Mouse (Mus musculus): ENCODE data around the gene Tshz2. TPM values are rescaled to one million over a fixed set of nuclear protein-coding genes. Genes with fewer than 3 reads are reported as not detected.

The Tshz2 gene
- polyA plus RNA-seq, 1 experiment from 2014 or later: 7.6 TPM

DNA sequence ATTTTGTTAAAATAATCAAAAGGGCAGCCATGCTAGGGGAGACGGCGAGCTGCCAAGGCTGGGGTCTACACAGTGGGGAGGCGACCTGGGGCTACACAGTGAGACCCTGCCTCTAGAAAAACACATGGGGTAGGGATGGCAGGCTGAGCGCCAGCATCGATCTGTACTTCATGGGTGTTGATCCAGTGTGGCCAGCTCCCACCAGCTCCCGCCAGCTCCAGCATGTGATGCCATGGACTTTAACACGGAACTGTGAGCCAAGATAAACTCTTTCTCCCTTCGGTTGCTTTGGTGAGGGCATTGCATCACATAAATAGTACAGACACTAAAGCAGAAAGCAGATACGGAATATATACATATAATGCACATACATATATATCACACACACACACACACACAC is 462.1 kb downstream of the Tshz2 start:
- Histone ChIP-seq H3K9me3 (replicated peaks) (no peaks in the 10 kb centered on the region), H3K27ac (0 out of 2 replicates have a peak overlapping the region, but pooled peaks have one; percentile 10), H3K27me3 (ENCODE audit: low read depth, poor library complexity, severe bottlenecking) (no peaks in the 10 kb centered on the region), H3K4me3 (no peak overlapping the region), H3K4me1 (peaks cover 19% of the 10 kb centered on the region), H3K36me3 (no peaks in the 10 kb centered on the region)
- WGBS: 95% methylated on average over 9 of the region's 9 CpGs
- no peak for DNase-seq (ENCODE audit: low spot score)

- 5% methylated on average over 12 of the region's 12 CpGs for WGBS
- H3K27ac ChIP-seq: peak overlapping the region; percentile 76
These were observed 468.3 kb downstream of the Tshz2 start for GRCm38 (mm10) chr2:170101132-170101531.

DNA sequence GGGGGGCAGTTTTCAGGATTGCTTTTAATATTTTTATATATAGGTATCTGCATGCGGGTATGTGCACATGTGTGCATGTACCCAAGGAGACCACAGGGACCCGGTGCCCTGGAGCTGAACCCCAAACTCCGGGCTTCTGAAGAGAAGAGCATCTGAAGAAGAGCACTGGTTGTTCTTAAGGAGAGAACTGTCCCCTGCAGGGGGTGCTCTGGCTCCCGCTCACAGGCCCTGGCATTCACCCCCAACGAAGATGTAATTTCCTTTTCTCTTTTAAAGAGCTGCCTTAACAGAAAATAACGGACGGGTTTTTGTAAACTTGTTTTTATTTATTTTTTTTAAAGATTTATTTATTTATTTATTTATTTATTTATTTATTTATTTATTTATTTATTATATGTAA is 469.1 kb downstream of the Tshz2 start:
- peaks cover 14% of the 10 kb centered on the region for H3K36me3 ChIP-seq
- peaks cover 7% of the 10 kb centered on the region; the same call in 1 of the 2 replicates for H3K4me1 ChIP-seq
- H3K9me3 ChIP-seq (replicated peaks): no peaks in the 10 kb centered on the region
- WGBS: 76% methylated on average over 7 of the region's 7 CpGs
- H3K27me3 ChIP-seq (ENCODE audit: low read depth, poor library complexity, severe bottlenecking): no peaks in the 10 kb centered on the region
- no peak for DNase-seq (ENCODE audit: low spot score)
- H3K27ac ChIP-seq: no peak overlapping the region
- H3K4me3 ChIP-seq: no peak overlapping the region

More at GRCm38 (mm10) chr2:170101132-170101531, 468.3 kb downstream of the Tshz2 start:
- H3K4me3 ChIP-seq: no peak overlapping the region
- peaks cover 9% of the 10 kb centered on the region for H3K4me1 ChIP-seq
- peak; percentile 98 for DNase-seq (ENCODE audit: low spot score)
- H3K36me3 ChIP-seq: peaks cover 6% of the 10 kb centered on the region
- H3K9me3 ChIP-seq (replicated peaks): no peaks in the 10 kb centered on the region
- no peaks in the 10 kb centered on the region for H3K27me3 ChIP-seq (ENCODE audit: low read depth, poor library complexity, severe bottlenecking)

DNA sequence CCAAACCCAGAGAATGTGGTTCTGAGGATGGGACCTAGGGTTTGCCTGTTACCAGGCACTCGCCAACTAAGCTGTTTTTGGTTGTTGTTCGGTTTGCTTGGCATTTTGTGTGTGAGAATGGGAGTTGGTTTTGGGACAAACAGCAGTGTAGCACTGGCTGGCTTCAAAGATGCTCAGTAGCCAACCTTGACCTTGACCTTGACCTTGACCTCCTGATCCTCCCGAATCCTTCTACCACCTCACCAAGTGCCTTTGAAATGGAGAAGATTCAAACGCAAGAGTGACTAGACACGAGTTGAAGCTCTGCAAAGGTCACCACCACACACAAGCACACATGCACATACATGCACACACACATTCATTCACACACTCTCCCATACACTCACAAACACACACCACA is 470.5 kb downstream of the Tshz2 start:
- Histone ChIP-seq H3K4me1 (peaks cover 7% of the 10 kb centered on the region; the same call in 1 of the 2 replicates), H3K36me3 (peaks cover 28% of the 10 kb centered on the region), H3K4me3 (no peak overlapping the region), H3K27ac (no peak overlapping the region), H3K9me3 (replicated peaks) (no peaks in the 10 kb centered on the region), H3K27me3 (ENCODE audit: low read depth, poor library complexity, severe bottlenecking) (no peaks in the 10 kb centered on the region)
- 83% methylated on average over 5 of the region's 5 CpGs for WGBS
- no peak for DNase-seq (ENCODE audit: low spot score)

- Histone ChIP-seq H3K4me3 (no peak overlapping the region), H3K9me3 (replicated peaks) (no peaks in the 10 kb centered on the region), H3K27me3 (ENCODE audit: low read depth, poor library complexity, severe bottlenecking) (no peaks in the 10 kb centered on the region), H3K36me3 (peaks cover 32% of the 10 kb centered on the region), H3K4me1 (peaks cover 7% of the 10 kb centered on the region; the same call in 1 of the 2 replicates), H3K27ac (no peak overlapping the region)
- 55% methylated on average over 9 of the region's 9 CpGs for WGBS
- DNase-seq (ENCODE audit: low spot score): peak; percentile 72
These were observed 471.0 kb downstream of the Tshz2 start for GRCm38 (mm10) chr2:170103852-170104251.

- WGBS: 90% methylated on average over 6 of the region's 6 CpGs
- Histone ChIP-seq H3K36me3 (peaks cover 38% of the 10 kb centered on the region), H3K4me1 (peaks cover 7% of the 10 kb centered on the region; the same call in 1 of the 2 replicates), H3K27me3 (ENCODE audit: low read depth, poor library complexity, severe bottlenecking) (no peaks in the 10 kb centered on the region), H3K27ac (no peak overlapping the region), H3K9me3 (replicated peaks) (no peaks in the 10 kb centered on the region), H3K4me3 (no peak overlapping the region)
- no peak for DNase-seq (ENCODE audit: low spot score)
These were observed 471.6 kb downstream of the Tshz2 start for GRCm38 (mm10) chr2:170104396-170104795.

DNA sequence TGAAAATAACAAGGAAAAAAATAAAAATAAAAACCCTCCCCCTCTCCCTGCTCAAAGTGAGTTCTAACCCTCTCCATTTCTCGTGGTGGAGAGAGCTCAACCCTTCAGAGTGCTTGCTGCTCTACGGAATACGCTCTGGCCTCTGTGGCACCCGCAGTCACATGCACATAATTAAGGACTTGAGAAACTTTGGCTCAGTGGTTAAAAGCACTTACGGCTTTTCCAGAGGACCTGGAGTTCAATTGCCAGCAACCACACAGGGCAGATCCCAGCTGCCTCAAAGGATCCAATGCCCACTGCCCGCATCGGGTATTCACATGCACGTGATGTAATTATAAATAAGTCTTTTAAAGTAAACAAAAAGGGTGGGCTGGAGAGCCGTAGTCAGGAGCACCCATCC is 473.2 kb downstream of the Tshz2 start:
- Histone ChIP-seq H3K4me3 (no peak overlapping the region), H3K27ac (no peak overlapping the region), H3K36me3 (peaks cover 54% of the 10 kb centered on the region), H3K9me3 (replicated peaks) (no peaks in the 10 kb centered on the region), H3K4me1 (peaks cover 7% of the 10 kb centered on the region; the same call in 1 of the 2 replicates), H3K27me3 (ENCODE audit: low read depth, poor library complexity, severe bottlenecking) (no peaks in the 10 kb centered on the region)
- no peak for DNase-seq (ENCODE audit: low spot score)
- WGBS: 76% methylated on average over 9 of the region's 9 CpGs

- 86% methylated on average over 3 of the region's 3 CpGs for WGBS
- H3K27me3 ChIP-seq (ENCODE audit: low read depth, poor library complexity, severe bottlenecking): no peaks in the 10 kb centered on the region
- peaks cover 7% of the 10 kb centered on the region; the same call in 1 of the 2 replicates for H3K4me1 ChIP-seq
- H3K27ac ChIP-seq: no peak overlapping the region
- DNase-seq (ENCODE audit: low spot score): no peak
- H3K4me3 ChIP-seq: no peak overlapping the region
- peaks cover 72% of the 10 kb centered on the region for H3K36me3 ChIP-seq
- no peaks in the 10 kb centered on the region for H3K9me3 ChIP-seq (replicated peaks)
These were observed 475.0 kb downstream of the Tshz2 start for GRCm38 (mm10) chr2:170107791-170108190.

DNA sequence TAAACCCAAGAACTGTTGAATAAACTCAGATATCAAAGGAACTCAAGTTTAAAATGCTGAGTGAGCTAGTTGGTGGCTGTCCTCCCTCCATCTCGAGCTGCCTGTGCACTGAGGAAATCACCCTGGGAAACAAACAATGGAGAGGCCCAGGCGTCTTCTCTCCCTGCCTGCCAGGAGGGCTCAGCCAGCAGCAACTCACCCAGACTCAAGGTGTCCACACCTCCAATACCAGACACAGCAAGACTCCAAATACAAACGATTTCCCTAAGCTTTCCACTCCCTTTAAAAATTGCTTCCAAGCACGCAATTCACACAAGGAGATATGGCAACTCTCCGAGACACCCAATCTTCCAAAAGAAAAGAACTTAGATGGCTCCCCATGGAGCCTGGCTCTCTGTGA is 476.7 kb downstream of the Tshz2 start:
- 78% methylated on average over 5 of the region's 5 CpGs for WGBS
- DNase-seq (ENCODE audit: low spot score): no peak
- Histone ChIP-seq H3K27ac (no peak overlapping the region), H3K27me3 (ENCODE audit: low read depth, poor library complexity, severe bottlenecking) (no peaks in the 10 kb centered on the region), H3K4me1 (peaks cover 7% of the 10 kb centered on the region; the same call in 1 of the 2 replicates), H3K4me3 (no peak overlapping the region), H3K9me3 (replicated peaks) (no peaks in the 10 kb centered on the region), H3K36me3 (peaks cover 89% of the 10 kb centered on the region)

GRCm38 (mm10) chr2:170110306-170110705 is 477.5 kb downstream of the Tshz2 start:
- no peak for DNase-seq (ENCODE audit: low spot score)
- H3K36me3 ChIP-seq: peaks cover 97% of the 10 kb centered on the region
- WGBS: 93% methylated on average over 8 of the region's 8 CpGs

DNA sequence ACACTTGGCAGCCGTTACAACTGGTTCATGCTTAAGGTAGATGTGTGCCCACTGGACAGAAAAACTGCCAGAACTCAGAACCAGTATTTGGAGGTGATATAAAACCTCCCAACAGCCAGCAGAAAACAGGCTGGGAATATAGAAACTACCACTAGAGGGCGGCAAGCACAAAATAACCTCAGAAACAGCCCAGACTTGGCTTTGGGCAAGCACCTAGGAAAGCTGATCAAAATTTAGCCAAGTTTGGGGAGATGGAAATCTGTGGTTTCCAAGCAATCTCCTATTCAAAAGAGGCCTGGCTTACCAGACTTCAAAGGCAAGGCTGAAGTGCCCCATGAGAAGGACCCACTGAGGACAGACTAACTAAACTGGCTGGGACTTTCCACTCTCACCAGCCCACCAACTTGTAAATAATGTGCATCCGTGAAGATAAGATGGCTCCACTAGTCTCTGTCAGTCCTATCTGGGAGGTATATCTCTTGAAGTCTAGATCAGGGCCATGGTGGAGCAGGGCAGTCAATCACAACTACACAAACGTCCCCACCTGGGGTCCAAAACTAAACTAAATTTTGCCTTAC is 484.0 kb downstream of the Tshz2 start:
- Histone ChIP-seq H3K4me3 (no peak overlapping the region), H3K27ac (no peak overlapping the region), H3K27me3 (ENCODE audit: low read depth, poor library complexity, severe bottlenecking) (no peaks in the 10 kb centered on the region), H3K9me3 (replicated peaks) (no peaks in the 10 kb centered on the region), H3K4me1 (0 out of 2 replicates have a peak, but pooled peaks cover 15% of the 10 kb centered on the region), H3K36me3 (peaks cover 93% of the 10 kb centered on the region)
- DNase-seq (ENCODE audit: low spot score): peak; percentile 69
- WGBS: 54% methylated on average over 4 of the region's 4 CpGs

More at GRCm38 (mm10) chr2:170110306-170110705, 477.5 kb downstream of the Tshz2 start:
- Histone ChIP-seq H3K4me3 (no peak overlapping the region), H3K9me3 (replicated peaks) (no peaks in the 10 kb centered on the region), H3K4me1 (peaks cover 7% of the 10 kb centered on the region; the same call in 1 of the 2 replicates), H3K27me3 (ENCODE audit: low read depth, poor library complexity, severe bottlenecking) (no peaks in the 10 kb centered on the region), H3K27ac (no peak overlapping the region)

DNA sequence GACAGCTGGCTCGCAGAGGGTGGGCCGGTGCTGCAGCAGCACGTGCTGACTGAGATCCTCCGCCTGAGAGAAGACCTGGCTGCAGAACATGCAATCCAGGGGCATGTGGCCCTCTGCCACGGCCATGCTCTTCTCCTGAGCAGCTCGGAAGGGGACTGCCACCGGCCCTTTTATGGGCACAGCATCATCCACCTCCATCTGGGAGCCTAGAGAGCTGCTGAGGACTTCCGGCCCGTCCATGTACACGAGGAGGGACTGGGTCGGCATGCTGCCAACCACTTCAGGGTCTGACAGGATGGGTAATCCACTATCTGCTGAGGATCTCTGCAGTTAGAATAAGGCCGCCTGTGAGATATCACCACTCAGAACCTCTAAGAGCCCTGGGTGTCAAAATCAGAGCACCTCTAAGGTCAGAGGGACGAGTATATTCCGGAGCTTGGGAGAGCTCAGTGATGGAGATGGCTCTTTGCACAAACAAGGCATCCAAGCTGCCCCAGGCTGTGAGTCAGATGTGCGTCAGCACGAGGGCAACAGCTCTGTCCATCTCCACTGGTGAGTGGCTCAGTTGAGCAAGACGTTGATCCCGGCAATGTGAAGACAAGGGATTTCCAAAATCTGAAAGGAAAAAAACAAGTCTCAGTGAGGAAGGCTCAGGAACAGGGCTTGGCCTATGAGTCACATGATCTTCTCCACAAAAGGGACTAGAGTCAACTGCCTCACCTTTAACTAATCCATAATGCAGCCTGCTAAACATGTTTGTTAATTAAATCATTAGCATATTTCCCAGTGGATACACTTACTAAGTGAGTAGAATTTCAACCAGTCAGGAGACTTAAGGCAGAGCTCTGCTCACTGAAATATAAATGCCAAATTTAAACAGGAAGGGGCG is 487.6 kb downstream of the Tshz2 start:
- Histone ChIP-seq H3K27ac (no peak overlapping the region), H3K4me1 (peaks cover 19% of the 10 kb centered on the region), H3K9me3 (replicated peaks) (no peaks in the 10 kb centered on the region), H3K4me3 (no peak overlapping the region), H3K36me3 (peaks cover 82% of the 10 kb centered on the region), H3K27me3 (ENCODE audit: low read depth, poor library complexity, severe bottlenecking) (no peaks in the 10 kb centered on the region)
- no peak for DNase-seq (ENCODE audit: low spot score)
- WGBS: 93% methylated on average over 19 of the region's 19 CpGs

Measured in limb, embryonic 10.5 days (tissue).